Mouse (Mus musculus): ENCODE results near the gene Pla1a. TPM values are rescaled to one million over a fixed set of nuclear protein-coding genes. Genes with fewer than 3 reads are reported as not detected.

Gene Pla1a
- total RNA-seq, 2 experiments from 2014 or later, result not detected

DNA sequence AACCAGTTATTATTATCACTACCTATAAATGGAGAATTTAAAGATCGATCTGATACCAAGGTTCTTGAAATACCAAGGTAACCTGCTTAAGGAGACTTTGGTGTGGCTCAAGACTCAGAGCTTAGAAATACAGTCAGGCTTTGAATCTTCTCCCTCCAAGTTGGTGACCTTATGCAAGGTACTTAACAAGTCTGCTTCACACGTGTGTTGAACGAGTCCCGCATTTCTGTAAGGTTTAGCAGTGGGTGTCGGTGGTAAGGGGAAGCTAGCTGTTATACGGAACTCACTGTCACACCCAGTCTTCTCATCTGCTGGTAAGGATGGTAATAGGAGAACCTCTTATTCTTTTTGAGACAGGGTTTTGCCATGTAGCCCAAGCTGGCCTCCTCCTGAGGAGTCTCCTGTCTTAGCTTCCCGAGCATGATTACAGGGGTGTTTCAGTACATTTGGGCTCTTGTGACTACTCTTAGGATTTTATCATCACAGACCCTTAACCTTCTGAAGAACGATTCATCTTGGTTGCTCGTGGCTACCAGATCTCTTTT, 84.7 kb downstream of the Pla1a start:
- no peak for ATAC-seq (replicated peaks; ENCODE audit: poor library complexity)

DNA sequence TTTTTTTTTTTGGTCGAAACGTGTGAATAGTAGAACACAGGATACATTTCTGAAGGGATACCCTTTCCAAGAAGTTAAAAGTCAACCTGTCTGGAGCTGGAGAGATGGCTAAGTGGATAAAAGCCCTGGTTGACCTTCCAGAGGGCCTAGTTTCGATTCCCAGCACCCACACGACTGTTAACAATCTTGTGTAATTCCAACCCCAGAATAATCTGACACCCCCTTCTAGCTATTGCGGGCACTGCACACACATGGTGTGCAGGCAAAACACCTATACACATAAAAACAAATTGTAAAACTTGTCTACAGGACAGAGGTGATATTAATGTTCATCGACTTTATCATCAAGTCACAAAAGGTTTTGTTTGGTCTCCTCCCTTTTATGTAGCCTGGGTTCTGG, 85.4 kb downstream of the Pla1a start:
- no peak for ATAC-seq (replicated peaks; ENCODE audit: poor library complexity)

DNA sequence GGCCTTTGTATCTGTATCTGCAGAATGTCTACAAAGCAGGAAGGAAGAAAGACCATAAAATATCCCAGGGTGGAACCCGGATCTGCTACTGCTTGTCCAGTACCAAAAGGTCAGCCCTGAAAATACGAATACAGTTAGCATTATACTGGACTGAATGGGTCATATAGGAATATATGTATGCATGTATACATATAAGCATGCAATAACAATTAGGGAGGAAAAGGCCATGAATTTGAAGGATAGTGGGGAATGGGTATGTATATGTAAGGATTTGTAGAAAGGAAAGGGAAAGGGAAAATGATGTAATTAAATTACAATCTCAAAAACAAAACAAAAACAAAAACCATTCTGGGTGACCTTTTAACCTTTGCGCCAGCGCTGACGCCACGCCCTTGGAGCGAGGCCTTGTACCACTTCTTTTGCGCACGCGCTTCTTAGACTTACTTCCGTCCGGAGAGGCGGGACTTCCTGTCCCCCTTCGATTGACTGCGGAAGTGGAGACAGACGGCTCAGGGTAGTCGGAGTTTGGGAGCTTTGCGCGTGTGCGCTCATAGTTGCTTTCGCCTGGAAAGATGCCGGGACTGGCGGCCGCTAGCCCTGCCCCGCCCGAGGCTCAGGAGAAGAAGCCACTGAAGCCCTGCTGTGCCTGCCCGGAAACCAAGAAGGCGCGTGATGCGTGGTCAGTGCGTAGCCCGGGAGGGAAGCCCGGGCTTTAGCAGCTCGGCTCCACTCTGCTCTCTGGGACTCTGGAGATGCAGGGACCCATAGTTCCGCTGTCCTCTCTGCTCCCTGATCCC, 86.2 kb downstream of the Pla1a start, which contains the start of the genes Cox17 and Gm21987:
Gene Cox17 (plus strand): TSS at position 463 of the 797 bp plus-strand sequence.
Gene Gm21987 (plus strand): TSS at position 512 of the 797 bp plus-strand sequence.
- ATAC-seq (replicated peaks; ENCODE audit: poor library complexity), result peak; percentile 96

Other genes with a start within 250 kb of the Pla1a start
- gene Nr1i2, start 138.3 kb downstream of the Pla1a start, total RNA-seq (2015), result not detected in 2 replicates
- gene Nr1i2, start 138.3 kb downstream of the Pla1a start, total RNA-seq (2017), result not detected in 2 replicates
- not detected in 2 replicates for gene Maats1, start 91.0 kb downstream of the Pla1a start, total RNA-seq (2015)
- not detected in 2 replicates for gene Maats1, start 91.0 kb downstream of the Pla1a start, total RNA-seq (2017)
- 95.3 and 110 TPM in 2 replicates for gene Cox17, start 86.2 kb downstream of the Pla1a start, total RNA-seq (2015)
- 294 and 340 TPM in 2 replicates for gene Cox17, start 86.2 kb downstream of the Pla1a start, total RNA-seq (2017)
- gene Gm21987, start 86.1 kb downstream of the Pla1a start, total RNA-seq (2015), result not detected in 2 replicates
- not detected in 2 replicates for gene Gm21987, start 86.1 kb downstream of the Pla1a start, total RNA-seq (2017)
- 0.27 and 0.62 TPM in 2 replicates for gene Popdc2, start 70.9 kb downstream of the Pla1a start, total RNA-seq (2015)
- not detected in 2 replicates for gene Popdc2, start 70.9 kb downstream of the Pla1a start, total RNA-seq (2017)
- gene Adprh, start 19.6 kb upstream of the Pla1a start, total RNA-seq (2015), result 22.9 and 23.5 TPM in 2 replicates
- 14.9 and 16.0 TPM in 2 replicates for gene Adprh, start 19.6 kb upstream of the Pla1a start, total RNA-seq (2017)
- gene Cd80, start 22.4 kb upstream of the Pla1a start, total RNA-seq (2015), result 0.77 and 1.6 TPM in 2 replicates
- 0.25 and 0.47 TPM in 2 replicates for gene Cd80, start 22.4 kb upstream of the Pla1a start, total RNA-seq (2017)
- 7.0 and 9.2 TPM in 2 replicates for gene Timmdc1, start 89.5 kb upstream of the Pla1a start, total RNA-seq (2015)
- 37.1 and 39.0 TPM in 2 replicates for gene Timmdc1, start 89.5 kb upstream of the Pla1a start, total RNA-seq (2017)
- 41.1 and 43.1 TPM in 2 replicates for gene Poglut1, start 117.1 kb upstream of the Pla1a start, total RNA-seq (2015)
- 19.5 and 20.6 TPM in 2 replicates for gene Poglut1, start 117.1 kb upstream of the Pla1a start, total RNA-seq (2017)
- gene Tmem39a, start 125.6 kb upstream of the Pla1a start, total RNA-seq (2015), result 129 and 146 TPM in 2 replicates
- gene Tmem39a, start 125.6 kb upstream of the Pla1a start, total RNA-seq (2017), result 84.5 and 107 TPM in 2 replicates

Data from megakaryocyte progenitor cell, adult 5-6 weeks (primary cell).